Mouse (Mus musculus) midbrain, postnatal 0 days (tissue): Measurements from ENCODE around the gene Dctn1. TPM values are rescaled to one million over a fixed set of nuclear protein-coding genes. Genes with fewer than 3 reads are reported as not detected.

Source experiments
- ATAC-seq: fragments of 200-750 bp; cut with Nextera tagmentation; 2 replicates; pipeline ENCODE4 v1.8.0; 2017; ENCODE audit warnings: moderate number of reproducible peaks, mild to moderate bottlenecking, moderate TSS enrichment, moderate library complexity; ENCODE audit not compliant: low FRiP score
- DNase-seq: peaks from one replicate; pipeline ENCODE4 v3.0.0-alpha.2; 2015; ENCODE audit warnings: low spot score
- H3K27ac ChIP-seq: fragments of 300-500 bp; sonication (generic); 2 replicates; pipeline ENCODE4 v1.5.1; 2014; ENCODE audit warnings: low read depth, mild to moderate bottlenecking, low read length, mixed read lengths
- H3K27me3 ChIP-seq: fragments of 300-500 bp; sonication (generic); 2 replicates; pipeline ENCODE4 v1.6.1; 2014; ENCODE audit warnings: low read length, control low read depth, mixed read lengths; ENCODE audit not compliant: insufficient read depth
- H3K36me3 ChIP-seq: fragments of 300-500 bp; sonication (generic); 2 replicates; pipeline ENCODE4 v1.6.1; 2014; ENCODE audit warnings: low read length, control low read depth, mixed read lengths; ENCODE audit not compliant: insufficient read depth
- H3K4me1 ChIP-seq: fragments of 300-500 bp; sonication (generic); 2 replicates; pipeline ENCODE4 v1.6.1; 2014; ENCODE audit warnings: mild to moderate bottlenecking, control low read depth, antibody characterized with exemption, low read length, mixed read lengths; ENCODE audit not compliant: insufficient read depth
- H3K4me2 ChIP-seq: fragments of 300-500 bp; sonication (generic); 2 replicates; pipeline ENCODE4 v1.6.1; 2014; ENCODE audit warnings: low read depth, mild to moderate bottlenecking, low read length, mixed read lengths; ENCODE audit not compliant: poor library complexity, severe bottlenecking
- H3K4me3 ChIP-seq: fragments of 300-500 bp; sonication (generic); 2 replicates; pipeline ENCODE4 v1.5.1; 2014; ENCODE audit warnings: low read depth, mild to moderate bottlenecking, low read length, moderate library complexity
- H3K9ac ChIP-seq: fragments of 300-500 bp; sonication (generic); replicated peaks from 2 replicates; pipeline ENCODE4 v1.6.1; 2014; ENCODE audit warnings: mild to moderate bottlenecking, low read length, moderate library complexity, mixed read lengths; ENCODE audit not compliant: poor library complexity, severe bottlenecking
- H3K9me3 ChIP-seq: fragments of 300-500 bp; sonication (generic); 2 replicates; pipeline ENCODE4 v1.6.1; 2016; ENCODE audit warnings: low read length, control low read depth
- CTCF ChIP-seq: IDR thresholded peaks from 2 replicates; pipeline ENCODE4 v1.5.1; 2016; ENCODE audit warnings: antibody characterized with exemption, mild to moderate bottlenecking
- WGBS: fragments of 180-500 bp; shearing (Covaris S2); extraction: QIAGEN DNeasy Blood & Tissue Kit; methylation state at CpG from one replicate; pipeline ENCODE4 v1.1.7; 2014; 5-methylcytosine and 5-hydroxymethylcytosine counted together
- polyA plus RNA-seq: library from polyadenylated mRNA; unstranded; fragments of >200 nt; fragmentation: Nextera tagmentation; extraction: Ambion mirVana; gene quantifications from 2 replicates; pipeline ENCODE4 v1.2.1, GENCODE M21; 2015
- total RNA-seq: library from RNA; depleted of rRNA; stranded (reverse); fragments of >200 nt; gene quantifications from 2 replicates; pipeline ENCODE4 v1.2.3, GENCODE M21; 2014

The Dctn1 gene
- total and polyA plus RNA-seq, 2 experiments from 2014 or later, result 126 to 166 TPM

- WGBS, result under 1% methylated on average over 30 of the region's 30 CpGs
- H3K36me3 ChIP-seq, result no peaks in the 10 kb centered on the region
- H3K4me2 ChIP-seq, result peak overlapping the region; percentile 80
- H3K27ac ChIP-seq, result no peak overlapping the region
- peak overlapping the region; percentile 47 for H3K9ac ChIP-seq
- peak overlapping the region; percentile 66 for H3K4me3 ChIP-seq
- peaks cover 7% of the 10 kb centered on the region; the same call in 1 of the 2 replicates for H3K4me1 ChIP-seq
- no peak for TF ChIP-seq CTCF
- peak; percentile 98 for DNase-seq
- H3K9me3 ChIP-seq, result no peaks in the 10 kb centered on the region
- H3K27me3 ChIP-seq, result no peaks in the 10 kb centered on the region
- ATAC-seq, result peak; percentile 32; the same call in 1 of the 2 replicates
Measured at GRCm38 (mm10) chr6:83124851-83125312, 40.8 kb upstream of the Dctn1 start.

DNA sequence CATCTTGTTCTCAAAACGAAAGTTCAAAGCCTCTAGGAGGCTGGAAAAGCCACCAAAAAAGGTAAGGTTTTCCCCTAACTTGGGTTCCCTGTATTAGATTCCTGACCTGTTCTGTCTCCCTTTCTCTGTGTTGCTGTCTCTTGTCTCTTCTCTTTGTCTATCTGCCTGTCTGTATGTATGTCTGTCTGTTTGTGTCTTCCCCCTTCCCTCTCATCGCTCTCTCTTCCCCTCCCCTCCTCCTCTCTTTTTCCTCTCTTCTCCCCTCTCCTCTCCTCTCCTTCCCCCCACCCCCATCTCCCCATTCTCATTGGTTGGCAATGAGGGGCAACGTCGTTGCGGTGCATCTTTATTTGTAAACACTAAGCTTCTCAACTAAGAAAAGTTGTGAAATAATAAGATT, 40.4 kb upstream of the Dctn1 start, which contains the start of gene Ino80b:
TSS of gene Ino80b (minus strand) at position 101 of the 400 bp plus-strand sequence.
- no peak for TF ChIP-seq CTCF
- peaks cover 3% of the 10 kb centered on the region; the same call in 1 of the 2 replicates for H3K4me1 ChIP-seq
- peak within 1 kb of the TSS; percentile 66 for H3K4me3 ChIP-seq
- H3K4me2 ChIP-seq, result peak within 1 kb of the TSS; percentile 80
- no peaks in the 10 kb centered on the region for H3K27me3 ChIP-seq
- H3K9ac ChIP-seq, result peak within 1 kb of the TSS; percentile 47
- ATAC-seq (no peak), DNase-seq (no peak)
- no peaks in the 10 kb centered on the region for H3K9me3 ChIP-seq
- no peaks in the 10 kb centered on the region for H3K36me3 ChIP-seq
- 19% methylated on average over 5 of the region's 5 CpGs for WGBS
- H3K27ac ChIP-seq, result no peak within 1 kb of the TSS

DNA sequence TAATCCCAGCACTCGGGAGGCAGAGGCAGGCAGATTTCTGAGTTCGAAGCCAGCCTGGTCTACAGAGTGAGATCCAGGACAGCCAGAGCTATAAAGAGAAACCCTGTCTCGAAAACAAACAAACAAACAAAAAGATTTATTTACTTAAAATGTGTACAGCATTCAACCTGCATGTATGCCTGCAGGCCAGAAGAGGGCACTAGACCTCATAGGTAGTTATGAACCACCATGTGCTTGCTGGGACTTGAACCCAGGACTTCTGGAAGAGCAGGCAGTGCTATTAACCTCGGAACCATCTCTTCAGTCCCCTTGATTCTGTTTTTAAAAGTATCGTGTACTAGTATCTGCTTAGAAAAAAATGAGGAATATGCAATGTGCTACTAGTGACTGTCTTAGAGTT, 38.3 kb upstream of the Dctn1 start:
- ATAC-seq (no peak), DNase-seq (no peak)
- Histone ChIP-seq H3K4me1 (no peaks in the 10 kb centered on the region; the same call in 1 of the 2 replicates), H3K4me2 (no peak overlapping the region), H3K27ac (no peak overlapping the region), H3K9ac (no peak overlapping the region), H3K9me3 (no peaks in the 10 kb centered on the region), H3K27me3 (no peaks in the 10 kb centered on the region), H3K4me3 (no peak overlapping the region), H3K36me3 (no peaks in the 10 kb centered on the region)
- peak; percentile 40; the same call in 1 of the 2 replicates for TF ChIP-seq CTCF
- WGBS, result 97% methylated on average over 5 of the region's 5 CpGs

DNA sequence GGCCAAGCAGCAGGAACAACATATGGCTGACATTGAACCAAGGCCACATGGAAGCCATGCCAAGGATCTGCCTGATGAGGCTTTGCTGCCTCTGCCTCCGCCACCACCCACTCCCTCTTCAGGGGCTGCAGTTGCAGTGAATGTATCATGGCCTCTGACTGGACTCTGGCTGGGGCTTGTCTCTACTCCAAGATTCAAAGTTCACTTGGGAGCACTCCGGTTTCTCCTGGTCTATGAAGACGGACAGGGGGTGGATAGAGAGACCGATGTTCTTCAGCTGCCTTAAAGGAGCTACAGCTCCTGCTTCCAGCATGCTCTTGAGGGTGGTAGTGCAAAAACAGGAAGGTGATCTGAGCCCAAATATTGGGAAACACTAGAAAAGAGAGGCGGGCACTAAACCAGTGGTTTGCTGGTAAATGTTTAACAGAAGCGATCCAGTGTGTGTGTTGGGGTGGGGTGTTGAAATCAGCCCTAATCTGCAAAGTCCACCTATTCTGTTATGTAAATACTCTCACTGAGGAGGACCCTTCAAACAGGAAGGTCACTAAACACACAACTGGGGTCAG, 34.2 kb upstream of the Dctn1 start:
- no peak for TF ChIP-seq CTCF
- ATAC-seq, result no peak
- 76% methylated on average over 6 of the region's 6 CpGs for WGBS

GRCm38 (mm10) chr6:83132176-83132919, 33.4 kb upstream of the Dctn1 start:
- H3K4me2 ChIP-seq, result no peak overlapping the region
- H3K4me3 ChIP-seq, result no peak overlapping the region
- no peaks in the 10 kb centered on the region for H3K9me3 ChIP-seq
- no peak overlapping the region for H3K27ac ChIP-seq
- H3K27me3 ChIP-seq, result peaks cover 4% of the 10 kb centered on the region
- H3K4me1 ChIP-seq, result no peaks in the 10 kb centered on the region
- no peak for DNase-seq
- no peak overlapping the region for H3K9ac ChIP-seq
- no peaks in the 10 kb centered on the region for H3K36me3 ChIP-seq
- WGBS, result 87% methylated on average over 9 of the region's 9 CpGs
- TF ChIP-seq CTCF, result no peak
- ATAC-seq, result no peak

More for the DNA sequence above, 34.2 kb upstream of the Dctn1 start:
- Histone ChIP-seq H3K27me3 (no peaks in the 10 kb centered on the region; the same call in 1 of the 2 replicates), H3K36me3 (no peaks in the 10 kb centered on the region), H3K9me3 (no peaks in the 10 kb centered on the region), H3K4me1 (no peaks in the 10 kb centered on the region), H3K4me3 (no peak overlapping the region), H3K27ac (no peak overlapping the region), H3K4me2 (no peak overlapping the region), H3K9ac (no peak overlapping the region)
- DNase-seq, result no peak

DNA sequence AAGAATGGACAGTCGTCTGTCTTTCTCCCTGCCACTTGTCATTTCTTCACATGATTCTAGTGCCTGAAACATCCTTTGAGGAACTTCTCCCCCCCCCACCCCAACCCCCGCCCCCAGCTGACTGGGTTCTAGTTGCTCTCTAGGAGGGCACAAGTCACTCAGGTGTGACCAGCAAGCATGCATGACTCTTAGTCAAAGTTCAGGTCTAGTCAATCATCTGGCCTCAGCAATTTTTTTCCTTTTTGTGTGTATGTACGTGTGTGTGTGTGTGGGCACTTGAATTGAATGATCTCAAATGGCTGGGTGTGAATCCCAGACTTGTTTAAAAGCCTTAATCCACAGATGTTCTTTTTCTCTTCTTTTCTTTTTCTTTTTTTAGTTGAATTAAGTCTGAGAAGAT, 31.5 kb upstream of the Dctn1 start:
- ATAC-seq (no peak), DNase-seq (no peak)
- no peaks in the 10 kb centered on the region for H3K36me3 ChIP-seq
- H3K27me3 ChIP-seq, result peaks cover 7% of the 10 kb centered on the region
- H3K4me2 ChIP-seq, result no peak overlapping the region
- H3K4me3 ChIP-seq, result no peak overlapping the region
- H3K9ac ChIP-seq, result no peak overlapping the region
- H3K9me3 ChIP-seq, result no peaks in the 10 kb centered on the region
- H3K27ac ChIP-seq, result no peak overlapping the region
- no peaks in the 10 kb centered on the region for H3K4me1 ChIP-seq
- 81% methylated on average over 3 of the region's 3 CpGs for whole genome bisulfite sequencing
- no peak for TF ChIP-seq CTCF
